Mouse (Mus musculus) cerebellum, postnatal 4 days (tissue): ENCODE measurements around the gene Cryl1.
A peak's percentile ranks its signal among the peaks of the same experiment; 100 is the strongest.

Experiments used
- DNase-seq, 2 experiments: peaks; one replicate each; pipeline ENCODE4 v3.0.0; 2022; ENCODE audit warnings: low spot score in 2 of 2, mixed read lengths in 1 of 2

Cryl1 gene

GRCm38 (mm10) chr14:57372348-57373102 lies 25.8 kb downstream of the Cryl1 start:
- DNase-seq = peak; percentile 53 to 73

DNA sequence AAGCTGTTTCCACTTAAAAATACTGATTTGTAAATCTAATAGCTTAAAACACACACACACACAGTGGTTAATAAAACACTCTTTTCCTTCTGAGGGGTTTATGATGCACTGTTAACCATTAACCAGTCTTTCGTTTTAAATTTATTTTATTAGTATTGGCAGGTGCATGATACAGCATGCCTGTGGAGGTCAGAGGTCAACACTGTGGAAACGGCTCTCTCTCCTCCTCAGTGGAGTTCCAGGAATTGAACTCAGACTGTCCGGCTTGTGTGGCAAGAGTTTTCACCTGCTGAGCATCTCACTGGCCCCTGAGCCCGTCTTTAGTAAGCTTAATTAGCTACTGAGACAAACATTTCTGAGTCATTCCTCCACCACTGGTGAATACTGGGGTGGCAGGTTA lies 31.0 kb downstream of the Cryl1 start:
- no peak for DNase-seq

GRCm38 (mm10) chr14:57366724-57367123 lies 31.6 kb downstream of the Cryl1 start:
- DNase-seq = no peak

GRCm38 (mm10) chr14:57365341-57365740 lies 33.0 kb downstream of the Cryl1 start:
- DNase-seq = no peak

DNA sequence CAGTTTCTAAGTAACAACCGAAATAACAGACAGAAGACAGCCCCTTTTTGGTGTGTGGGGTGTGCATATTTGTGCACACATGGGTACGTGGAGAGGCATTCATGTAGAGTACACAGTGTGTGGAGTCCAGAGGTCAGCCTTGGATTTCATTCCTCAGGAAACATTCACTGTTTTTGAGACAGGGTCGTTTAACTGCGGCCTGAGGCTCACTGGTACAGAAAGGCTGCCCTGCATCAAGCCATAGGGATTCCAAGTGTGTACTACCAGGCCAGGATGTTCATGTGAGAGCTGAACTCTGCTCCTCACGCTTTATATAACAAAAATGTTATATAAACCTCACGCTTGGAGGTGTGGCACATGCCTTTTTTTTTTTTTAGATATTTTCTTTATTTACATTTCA lies 34.5 kb downstream of the Cryl1 start:
- DNase-seq = no peak

GRCm38 (mm10) chr14:57362726-57363660 lies 35.3 kb downstream of the Cryl1 start:
- DNase-seq = peak; percentile 79 to 85

GRCm38 (mm10) chr14:57357030-57357429 lies 41.3 kb downstream of the Cryl1 start:
- DNase-seq = no peak

- no peak for DNase-seq
Observed at GRCm38 (mm10) chr14:57351521-57352235, 46.7 kb downstream of the Cryl1 start.

DNA sequence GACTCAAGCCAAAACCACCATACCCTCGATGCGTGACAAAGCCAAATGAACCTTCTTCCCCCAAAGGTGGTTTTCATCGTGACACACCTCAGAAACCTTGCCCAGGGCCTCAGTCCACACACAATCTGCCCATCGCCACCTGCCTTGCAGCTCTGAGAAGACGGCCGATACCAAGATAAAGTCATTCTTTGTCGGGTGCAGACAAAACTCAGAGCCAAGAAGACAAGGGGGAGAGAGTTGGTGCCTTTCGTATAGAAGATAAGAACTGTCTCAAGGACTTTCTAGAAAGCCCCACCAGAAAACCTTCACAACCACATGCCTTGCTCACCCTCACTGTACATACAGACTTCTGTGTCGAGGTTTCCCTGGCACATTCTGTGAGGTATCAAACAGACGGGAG lies 48.4 kb downstream of the Cryl1 start:
- no peak for DNase-seq

DNA sequence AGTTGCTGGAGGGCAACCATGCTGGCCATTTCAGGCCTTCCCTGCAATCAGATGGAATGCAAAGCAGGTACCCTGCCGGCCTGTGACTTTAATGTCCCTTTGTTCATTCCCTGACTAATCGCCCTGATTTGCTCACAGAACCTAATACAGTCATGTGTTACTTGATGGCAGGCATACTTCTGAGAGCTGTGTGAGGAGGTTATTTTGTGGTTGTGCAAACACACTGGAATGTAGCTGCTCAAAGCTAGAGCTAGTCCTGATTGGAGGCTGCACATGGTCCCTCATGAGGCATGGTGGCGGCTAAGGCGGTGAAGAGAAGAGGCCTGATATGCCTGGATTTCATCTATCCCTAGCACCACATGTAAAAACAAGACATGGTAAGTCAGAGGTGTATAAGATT lies 50.2 kb downstream of the Cryl1 start:
- no peak for DNase-seq

GRCm38 (mm10) chr14:57346135-57346534 lies 52.2 kb downstream of the Cryl1 start:
- no peak for DNase-seq

GRCm38 (mm10) chr14:57344781-57345492 lies 53.4 kb downstream of the Cryl1 start:
- no peak for DNase-seq

DNA sequence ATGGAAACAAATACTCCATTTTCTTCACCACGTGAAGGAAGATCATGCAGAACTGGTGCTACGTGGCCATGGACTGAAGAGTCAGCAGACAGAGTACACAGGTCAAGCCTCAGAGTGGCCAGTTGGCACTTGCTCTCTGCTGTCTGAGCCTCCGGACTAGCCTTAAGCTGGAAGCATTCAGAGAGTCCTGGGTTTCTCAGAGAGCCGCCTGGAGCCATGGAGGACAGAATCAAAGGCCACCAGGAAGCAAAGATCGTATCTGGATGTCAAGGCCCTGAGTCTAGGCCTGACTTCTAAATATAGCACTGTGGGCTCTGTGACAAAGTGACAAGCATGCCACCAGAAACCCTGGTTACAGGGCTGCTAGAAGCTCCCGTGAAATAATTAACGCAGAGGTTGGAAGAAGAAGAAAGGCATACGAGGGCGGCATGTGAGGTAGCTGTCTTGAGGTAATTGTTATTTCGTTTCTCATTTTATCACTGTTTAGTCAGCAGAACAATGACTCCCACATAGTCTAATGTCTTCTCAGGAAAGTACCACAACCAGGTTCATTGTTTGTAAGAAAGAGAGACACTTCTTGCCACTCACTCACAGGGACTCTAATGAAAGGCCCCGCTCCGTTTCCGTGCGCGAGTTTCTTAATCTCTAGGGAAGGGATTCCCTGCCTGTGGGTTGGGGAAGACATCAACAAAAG lies 55.1 kb downstream of the Cryl1 start:
- no peak for DNase-seq

GRCm38 (mm10) chr14:57342316-57343055 lies 55.8 kb downstream of the Cryl1 start:
- DNase-seq = no peak

- no peak for DNase-seq
Observed at GRCm38 (mm10) chr14:57338666-57339065, 59.7 kb downstream of the Cryl1 start.

- no peak for DNase-seq
Observed at GRCm38 (mm10) chr14:57334833-57335232, 63.5 kb downstream of the Cryl1 start.

- DNase-seq = no peak
Observed at GRCm38 (mm10) chr14:57332503-57332902, 65.8 kb downstream of the Cryl1 start.

DNA sequence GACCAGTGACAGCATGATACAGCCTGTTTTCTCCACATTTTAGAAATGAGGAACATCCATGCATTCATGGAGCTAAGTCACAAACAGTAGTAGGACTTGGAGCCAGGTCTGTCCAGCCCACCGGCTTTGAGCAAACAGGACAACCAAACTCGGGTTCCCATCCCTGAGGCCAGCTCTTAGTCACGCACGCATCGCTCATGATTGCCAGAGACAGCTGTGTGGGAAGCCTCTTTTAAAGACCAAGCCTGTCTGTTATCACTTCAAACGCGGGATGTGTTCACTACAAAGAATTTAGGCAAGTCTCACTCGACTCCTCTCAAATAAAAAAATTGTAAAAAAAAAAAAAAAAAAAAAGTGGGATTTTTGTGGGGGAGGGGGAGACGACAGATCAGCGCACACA lies 67.2 kb downstream of the Cryl1 start:
- no peak for DNase-seq

- peak in 1 of 2 experiments; percentile 57 for DNase-seq
Observed at GRCm38 (mm10) chr14:57329600-57329999, 68.7 kb downstream of the Cryl1 start.

- no peak for DNase-seq
Observed at GRCm38 (mm10) chr14:57326771-57327170, 71.6 kb downstream of the Cryl1 start.
